Mouse (Mus musculus) lung, postnatal 0 days (tissue): ENCODE data around the gene St3gal5.

Experiments
- CTCF ChIP-seq: IDR thresholded peaks from 2 replicates; pipeline ENCODE4 v1.5.1; 2016; ENCODE audit warnings: antibody characterized with exemption, mild to moderate bottlenecking
- EP300 ChIP-seq: IDR thresholded peaks from 2 replicates; pipeline ENCODE4 v1.6.1; 2016; ENCODE audit warnings: antibody characterized with exemption, mild to moderate bottlenecking, control low read depth

DNA sequence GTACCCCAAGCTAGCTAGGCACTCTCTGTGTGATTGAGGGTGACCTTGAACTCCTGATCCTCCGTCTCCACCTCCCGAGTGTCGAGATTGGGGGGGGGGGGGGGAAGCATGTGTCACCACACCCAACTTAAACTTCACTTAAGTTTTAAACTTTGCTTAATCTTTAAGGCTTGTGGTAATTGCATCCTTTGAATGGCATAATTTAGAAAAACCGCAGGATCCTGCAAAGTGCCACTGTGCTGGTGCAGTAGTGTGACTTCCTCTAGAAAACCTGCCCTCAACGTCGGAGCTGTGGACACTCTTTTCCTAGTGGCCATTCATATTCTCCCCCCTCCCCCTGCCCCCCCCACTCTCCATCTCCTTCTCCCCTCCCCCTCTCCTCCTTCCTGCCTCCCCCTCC lies 92.7 kb downstream of the St3gal5 start:
- TF ChIP-seq EP300 (no peak), CTCF (no peak)
